Mouse (Mus musculus): ENCODE data around the gene Hoxd4. TPM values are rescaled to one million over a fixed set of nuclear protein-coding genes. Genes with fewer than 3 reads are reported as not detected.

Gene Hoxd4
- polyA plus RNA-seq, 1 experiment from 2014 or later = 4.9 TPM

GRCm38 (mm10) chr2:74685059-74685603 lies 26.6 kb upstream of the Hoxd4 start:
- Histone ChIP-seq H3K27ac (ENCODE audit: low read length) (peak overlapping the region; percentile 41), H3K4me3 (ENCODE audit: low read length) (peak overlapping the region; percentile 63), H3K9ac (replicated peaks; ENCODE audit: low read length) (peak overlapping the region; percentile 55), H3K27me3 (ENCODE audit: insufficient read depth, low read length) (peaks cover 9% of the 10 kb centered on the region), H3K4me2 (replicated peaks; ENCODE audit: low read depth, low read length) (peak overlapping the region; percentile 61), H3K36me3 (ENCODE audit: insufficient read depth, low read length) (no peaks in the 10 kb centered on the region), H3K9me3 (ENCODE audit: low read length) (no peaks in the 10 kb centered on the region), H3K4me1 (ENCODE audit: insufficient read depth, low read length) (0 out of 2 replicates have a peak, but pooled peaks cover 3% of the 10 kb centered on the region)
- no peak for ATAC-seq (ENCODE audit: low FRiP score, low TSS enrichment)
- WGBS = 19% methylated on average over 4 of the region's 4 CpGs

- peak overlapping the region; percentile 59 for H3K4me2 ChIP-seq (replicated peaks; ENCODE audit: low read depth, low read length)
- H3K36me3 ChIP-seq (ENCODE audit: insufficient read depth, low read length) = no peaks in the 10 kb centered on the region
- peak overlapping the region; percentile 80 for H3K9ac ChIP-seq (replicated peaks; ENCODE audit: low read length)
- WGBS = 2% methylated on average over 17 of the region's 17 CpGs
- peaks cover 3% of the 10 kb centered on the region; the same call in 1 of the 2 replicates for H3K27me3 ChIP-seq (ENCODE audit: insufficient read depth, low read length)
- H3K4me3 ChIP-seq (ENCODE audit: low read length) = peak overlapping the region; percentile 64
- H3K9me3 ChIP-seq (ENCODE audit: low read length) = no peaks in the 10 kb centered on the region
- H3K27ac ChIP-seq (ENCODE audit: low read length) = peak overlapping the region; percentile 87
- no peak for ATAC-seq (ENCODE audit: low FRiP score, low TSS enrichment)
- peaks cover 7% of the 10 kb centered on the region; the same call in 1 of the 2 replicates for H3K4me1 ChIP-seq (ENCODE audit: insufficient read depth, low read length)
These were observed 25.3 kb upstream of the Hoxd4 start for GRCm38 (mm10) chr2:74686301-74686987.

- ATAC-seq (ENCODE audit: low FRiP score, low TSS enrichment) = no peak
- 2% methylated on average over 27 of the region's 27 CpGs for WGBS
- Histone ChIP-seq H3K27me3 (ENCODE audit: insufficient read depth, low read length) (peaks cover 3% of the 10 kb centered on the region; the same call in 1 of the 2 replicates), H3K4me2 (replicated peaks; ENCODE audit: low read depth, low read length) (peak overlapping the region; percentile 59), H3K36me3 (ENCODE audit: insufficient read depth, low read length) (no peaks in the 10 kb centered on the region; the same call in 1 of the 2 replicates), H3K9me3 (ENCODE audit: low read length) (no peaks in the 10 kb centered on the region), H3K4me3 (ENCODE audit: low read length) (peak overlapping the region; percentile 64), H3K27ac (ENCODE audit: low read length) (peak overlapping the region; percentile 87), H3K9ac (replicated peaks; ENCODE audit: low read length) (peak overlapping the region; percentile 80), H3K4me1 (ENCODE audit: insufficient read depth, low read length) (peaks cover 8% of the 10 kb centered on the region; the same call in 1 of the 2 replicates)
These were observed 24.6 kb upstream of the Hoxd4 start for GRCm38 (mm10) chr2:74686988-74687697.

- Histone ChIP-seq H3K36me3 (ENCODE audit: insufficient read depth, low read length) (no peaks in the 10 kb centered on the region; the same call in 1 of the 2 replicates), H3K4me2 (replicated peaks; ENCODE audit: low read depth, low read length) (peak overlapping the region; percentile 59), H3K27me3 (ENCODE audit: insufficient read depth, low read length) (peaks cover 3% of the 10 kb centered on the region; the same call in 1 of the 2 replicates), H3K9ac (replicated peaks; ENCODE audit: low read length) (peak overlapping the region; percentile 80), H3K27ac (ENCODE audit: low read length) (peak overlapping the region; percentile 87), H3K4me3 (ENCODE audit: low read length) (peak overlapping the region; percentile 64), H3K4me1 (ENCODE audit: insufficient read depth, low read length) (peaks cover 11% of the 10 kb centered on the region; the same call in 1 of the 2 replicates), H3K9me3 (ENCODE audit: low read length) (no peaks in the 10 kb centered on the region)
- WGBS = 3% methylated on average over 31 of the region's 31 CpGs
- no peak for ATAC-seq (ENCODE audit: low FRiP score, low TSS enrichment)
These were observed 23.8 kb upstream of the Hoxd4 start for GRCm38 (mm10) chr2:74687698-74688555.

- peak overlapping the region; percentile 83 for H3K9ac ChIP-seq (replicated peaks; ENCODE audit: low read length)
- 7% methylated on average over 12 of the region's 12 CpGs for WGBS
These were observed 22.7 kb upstream of the Hoxd4 start for GRCm38 (mm10) chr2:74688795-74689573.

GRCm38 (mm10) chr2:74689574-74690337 lies 22.0 kb upstream of the Hoxd4 start:
- H3K4me1 ChIP-seq (ENCODE audit: insufficient read depth, low read length) = peaks cover 18% of the 10 kb centered on the region; the same call in 1 of the 2 replicates
- no peaks in the 10 kb centered on the region; the same call in 1 of the 2 replicates for H3K36me3 ChIP-seq (ENCODE audit: insufficient read depth, low read length)
- H3K4me3 ChIP-seq (ENCODE audit: low read length) = peak overlapping the region; percentile 48
- WGBS = 5% methylated on average over 24 of the region's 24 CpGs
- H3K27ac ChIP-seq (ENCODE audit: low read length) = peak overlapping the region; percentile 94
- ATAC-seq (ENCODE audit: low FRiP score, low TSS enrichment) = no peak
- peak overlapping the region; percentile 83 for H3K9ac ChIP-seq (replicated peaks; ENCODE audit: low read length)
- H3K27me3 ChIP-seq (ENCODE audit: insufficient read depth, low read length) = peaks cover 3% of the 10 kb centered on the region; the same call in 1 of the 2 replicates
- H3K4me2 ChIP-seq (replicated peaks; ENCODE audit: low read depth, low read length) = peak overlapping the region; percentile 59
- H3K9me3 ChIP-seq (ENCODE audit: low read length) = no peaks in the 10 kb centered on the region

More at GRCm38 (mm10) chr2:74688795-74689573, 22.7 kb upstream of the Hoxd4 start:
- peaks cover 16% of the 10 kb centered on the region; the same call in 1 of the 2 replicates for H3K4me1 ChIP-seq (ENCODE audit: insufficient read depth, low read length)
- no peaks in the 10 kb centered on the region; the same call in 1 of the 2 replicates for H3K36me3 ChIP-seq (ENCODE audit: insufficient read depth, low read length)
- peak overlapping the region; percentile 48 for H3K4me3 ChIP-seq (ENCODE audit: low read length)
- H3K9me3 ChIP-seq (ENCODE audit: low read length) = no peaks in the 10 kb centered on the region
- no peak for ATAC-seq (ENCODE audit: low FRiP score, low TSS enrichment)
- H3K27me3 ChIP-seq (ENCODE audit: insufficient read depth, low read length) = peaks cover 3% of the 10 kb centered on the region; the same call in 1 of the 2 replicates
- H3K4me2 ChIP-seq (replicated peaks; ENCODE audit: low read depth, low read length) = peak overlapping the region; percentile 59
- H3K27ac ChIP-seq (ENCODE audit: low read length) = peak overlapping the region; percentile 94

- WGBS = 10% methylated on average over 8 of the region's 8 CpGs
- ATAC-seq (ENCODE audit: low FRiP score, low TSS enrichment) = no peak
- Histone ChIP-seq H3K27me3 (ENCODE audit: insufficient read depth, low read length) (peaks cover 3% of the 10 kb centered on the region; the same call in 1 of the 2 replicates), H3K9ac (replicated peaks; ENCODE audit: low read length) (peak overlapping the region; percentile 83), H3K4me2 (replicated peaks; ENCODE audit: low read depth, low read length) (peak overlapping the region; percentile 80), H3K36me3 (ENCODE audit: insufficient read depth, low read length) (no peaks in the 10 kb centered on the region; the same call in 1 of the 2 replicates), H3K27ac (ENCODE audit: low read length) (peak overlapping the region; percentile 94), H3K4me1 (ENCODE audit: insufficient read depth, low read length) (peaks cover 23% of the 10 kb centered on the region), H3K4me3 (ENCODE audit: low read length) (peak overlapping the region; percentile 48), H3K9me3 (ENCODE audit: low read length) (no peaks in the 10 kb centered on the region)
These were observed 21.4 kb upstream of the Hoxd4 start for GRCm38 (mm10) chr2:74690338-74690716.

All from kidney, embryonic 16.5 days (tissue).